Mouse (Mus musculus): ENCODE results near the gene Gm16503. TPM values are rescaled to one million over a fixed set of nuclear protein-coding genes. Genes with fewer than 3 reads are reported as not detected.
"Not testable (repeated sequence)": the region's sequence is repeated elsewhere in the genome, so short reads cannot be mapped to it uniquely, and the experiment has no call there.

The Gm16503 gene
- polyA plus RNA-seq (2014; fragmentation: Nextera tagmentation; extraction: Ambion mirVana): 0.98 and 1.0 TPM in 2 replicates

DNA sequence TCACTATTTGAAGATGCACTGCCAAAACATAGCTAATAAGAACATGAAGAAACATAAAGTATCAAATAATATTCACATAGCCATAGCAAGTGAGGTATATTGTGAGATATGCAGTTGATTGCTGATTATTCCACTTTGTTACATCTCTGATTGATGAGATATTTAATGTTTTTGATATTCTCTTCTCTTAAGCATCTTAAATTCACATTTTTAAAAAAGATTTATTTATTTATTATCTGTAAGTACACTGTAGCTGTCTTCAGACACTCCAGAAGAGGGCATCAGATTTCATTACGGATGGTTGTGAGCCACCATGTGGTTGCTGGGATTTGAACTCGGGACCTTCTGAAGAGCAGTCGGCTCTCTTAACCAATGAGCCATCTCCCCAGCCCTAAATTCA, at the start of gene Gm16503:
Gene Gm16503 (plus strand): TSS at position 301 of the 400 bp plus-strand sequence.
- not testable (repeated sequence) for H3K27ac ChIP-seq (ENCODE audit: low read depth, low read length); H3K36me3 ChIP-seq (ENCODE audit: control insufficient read depth, insufficient read depth, low read length); H3K4me3 ChIP-seq (ENCODE audit: low read depth, low read length); H3K4me1 ChIP-seq (ENCODE audit: control insufficient read depth, insufficient read depth, low read length); H3K9ac ChIP-seq (replicated peaks; ENCODE audit: low read depth, low read length); H3K4me2 ChIP-seq (ENCODE audit: low read depth, low read length); H3K27me3 ChIP-seq (ENCODE audit: control insufficient read depth, insufficient read depth, low read length); ATAC-seq (ENCODE audit: low read depth)
- peaks cover 15% of the 10 kb centered on the region for H3K9me3 ChIP-seq (ENCODE audit: control insufficient read depth, low read length)
- 94% methylated on average over 3 of the region's 3 CpGs for WGBS

DNA sequence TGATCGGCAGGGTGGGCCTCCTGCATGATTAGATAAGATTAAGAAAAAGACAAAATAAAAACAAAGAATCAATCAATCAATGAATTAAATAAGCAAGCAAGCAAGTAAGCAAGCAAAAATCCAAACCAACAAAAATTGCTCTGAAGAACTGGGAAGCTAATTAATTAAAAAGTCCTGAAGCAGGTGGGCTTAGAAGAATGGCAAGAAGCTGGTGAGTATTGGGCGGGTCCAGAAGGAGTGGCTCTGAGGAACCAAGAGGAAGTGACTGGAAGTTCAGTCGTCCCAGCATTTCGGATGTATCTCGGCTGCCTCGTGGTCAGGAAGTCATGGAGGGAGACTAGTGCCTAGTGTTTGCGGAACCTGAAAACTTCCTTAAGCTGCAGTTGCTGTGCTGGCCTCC, 47.9 kb upstream of the Gm16503 start, which contains the start of gene Zfp982:
Gene Zfp982 (plus strand): TSS at position 301 of the 400 bp plus-strand sequence.
- not testable (repeated sequence) for H3K27me3 ChIP-seq (ENCODE audit: control insufficient read depth, insufficient read depth, low read length); H3K4me1 ChIP-seq (ENCODE audit: control insufficient read depth, insufficient read depth, low read length); H3K36me3 ChIP-seq (ENCODE audit: control insufficient read depth, insufficient read depth, low read length); ATAC-seq (ENCODE audit: low read depth); H3K4me2 ChIP-seq (ENCODE audit: low read depth, low read length); H3K4me3 ChIP-seq (ENCODE audit: low read depth, low read length); H3K9ac ChIP-seq (replicated peaks; ENCODE audit: low read depth, low read length); H3K27ac ChIP-seq (ENCODE audit: low read depth, low read length)
- WGBS: 93% methylated on average over 7 of the region's 7 CpGs
- H3K9me3 ChIP-seq (ENCODE audit: control insufficient read depth, low read length): peaks cover 14% of the 10 kb centered on the region

DNA sequence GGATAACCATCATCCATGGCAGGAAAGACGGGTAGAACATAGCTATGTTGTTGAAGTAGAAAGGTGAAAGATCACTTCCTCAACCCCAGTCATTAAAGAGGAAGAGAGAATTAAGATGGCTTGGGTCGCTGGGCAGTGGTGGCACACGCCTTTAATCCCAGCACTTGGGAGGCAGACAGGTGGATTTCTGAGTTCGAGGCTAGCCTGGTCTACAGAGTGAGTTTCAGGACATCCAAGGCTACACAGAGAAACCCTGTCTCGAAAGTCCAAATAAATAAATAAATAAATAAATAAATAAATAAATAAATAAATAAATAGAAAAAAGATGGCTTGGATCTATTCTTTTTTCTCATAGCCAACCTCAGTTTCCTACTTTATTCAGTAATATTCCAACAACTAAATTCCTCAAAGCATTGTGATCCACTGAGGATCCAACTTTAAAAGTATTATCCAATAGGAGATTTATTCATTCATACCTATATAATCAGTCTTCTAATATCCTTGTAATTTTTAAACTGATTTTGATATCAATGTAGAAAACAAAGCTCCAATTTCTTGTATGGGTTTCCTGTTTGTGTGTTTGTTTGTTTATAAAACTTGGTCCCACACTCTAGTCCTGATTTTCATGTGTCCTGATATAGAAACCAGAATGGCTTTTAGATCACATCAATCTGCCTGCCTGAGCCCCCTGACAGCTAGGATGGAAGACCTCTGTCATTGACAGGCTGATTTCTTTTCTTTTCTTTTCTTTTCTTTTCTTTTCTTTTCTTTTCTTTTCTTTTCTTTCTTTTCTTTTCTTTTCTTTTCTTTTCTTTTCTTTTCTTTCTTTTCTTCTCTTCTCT, 41.0 kb upstream of the Gm16503 start:
- not testable (repeated sequence) for H3K4me3 ChIP-seq (ENCODE audit: low read depth, low read length); H3K36me3 ChIP-seq (ENCODE audit: control insufficient read depth, insufficient read depth, low read length); H3K27me3 ChIP-seq (ENCODE audit: control insufficient read depth, insufficient read depth, low read length); H3K27ac ChIP-seq (ENCODE audit: low read depth, low read length); H3K4me1 ChIP-seq (ENCODE audit: control insufficient read depth, insufficient read depth, low read length); H3K9ac ChIP-seq (replicated peaks; ENCODE audit: low read depth, low read length); H3K4me2 ChIP-seq (ENCODE audit: low read depth, low read length); ATAC-seq (ENCODE audit: low read depth); H3K9me3 ChIP-seq (ENCODE audit: control insufficient read depth, low read length)
- 87% methylated on average over 5 of the region's 5 CpGs for WGBS

DNA sequence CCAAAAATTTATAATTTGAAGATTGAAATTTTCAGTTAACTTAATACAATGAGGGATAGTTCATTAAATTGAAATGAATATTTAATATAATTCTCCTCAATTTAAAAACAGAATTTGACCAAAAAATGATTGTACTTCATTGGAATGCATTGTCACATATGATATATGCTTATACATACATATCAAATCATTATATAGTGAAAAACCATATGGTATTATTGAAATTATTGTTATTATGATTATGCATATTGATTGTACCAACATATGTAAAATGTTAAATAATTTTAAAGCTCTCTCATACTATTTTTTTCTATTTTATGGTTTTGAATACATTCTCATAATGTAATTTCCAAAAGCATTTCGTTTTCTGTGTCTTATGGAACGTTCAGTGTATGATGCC, 30.8 kb upstream of the Gm16503 start:
- Histone ChIP-seq H3K9me3 (ENCODE audit: control insufficient read depth, low read length) (peaks cover 9% of the 10 kb centered on the region), H3K36me3 (ENCODE audit: control insufficient read depth, insufficient read depth, low read length) (no peaks in the 10 kb centered on the region), H3K4me3 (ENCODE audit: low read depth, low read length) (no peak overlapping the region), H3K4me2 (ENCODE audit: low read depth, low read length) (no peak overlapping the region), H3K9ac (replicated peaks; ENCODE audit: low read depth, low read length) (no peak overlapping the region), H3K27ac (ENCODE audit: low read depth, low read length) (no peak overlapping the region), H3K27me3 (ENCODE audit: control insufficient read depth, insufficient read depth, low read length) (no peaks in the 10 kb centered on the region), H3K4me1 (ENCODE audit: control insufficient read depth, insufficient read depth, low read length) (no peaks in the 10 kb centered on the region)
- ATAC-seq (ENCODE audit: low read depth): no peak
- WGBS: 89% methylated on average over 2 of the region's 2 CpGs

DNA sequence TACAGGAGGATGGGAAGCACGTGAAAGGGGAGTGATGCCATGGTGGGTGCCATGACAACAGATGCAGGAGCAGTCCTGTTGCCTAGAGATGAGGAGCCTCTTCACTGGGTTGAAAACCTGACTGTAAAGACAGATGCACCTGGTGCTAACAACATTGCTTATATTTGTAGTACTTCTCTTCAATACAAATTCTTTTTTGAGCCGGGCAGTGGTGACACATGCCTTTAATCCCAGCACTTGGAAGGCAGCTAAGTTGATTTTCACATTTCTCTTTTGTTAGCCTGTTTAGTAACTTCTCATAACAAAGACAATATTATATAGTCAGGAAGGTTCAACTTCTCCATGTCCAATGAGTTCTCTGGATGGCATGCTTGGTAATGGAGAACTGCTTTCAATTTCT, 21.0 kb upstream of the Gm16503 start:
- Histone ChIP-seq H3K9me3 (ENCODE audit: control insufficient read depth, low read length) (peaks cover 55% of the 10 kb centered on the region), H3K4me2 (ENCODE audit: low read depth, low read length) (no peak overlapping the region), H3K4me3 (ENCODE audit: low read depth, low read length) (no peak overlapping the region), H3K27ac (ENCODE audit: low read depth, low read length) (no peak overlapping the region), H3K36me3 (ENCODE audit: control insufficient read depth, insufficient read depth, low read length) (no peaks in the 10 kb centered on the region), H3K27me3 (ENCODE audit: control insufficient read depth, insufficient read depth, low read length) (no peaks in the 10 kb centered on the region), H3K4me1 (ENCODE audit: control insufficient read depth, insufficient read depth, low read length) (no peaks in the 10 kb centered on the region), H3K9ac (replicated peaks; ENCODE audit: low read depth, low read length) (no peak overlapping the region)
- WGBS: 76% methylated on average over 2 of the region's 2 CpGs
- no peak for ATAC-seq (ENCODE audit: low read depth)

DNA sequence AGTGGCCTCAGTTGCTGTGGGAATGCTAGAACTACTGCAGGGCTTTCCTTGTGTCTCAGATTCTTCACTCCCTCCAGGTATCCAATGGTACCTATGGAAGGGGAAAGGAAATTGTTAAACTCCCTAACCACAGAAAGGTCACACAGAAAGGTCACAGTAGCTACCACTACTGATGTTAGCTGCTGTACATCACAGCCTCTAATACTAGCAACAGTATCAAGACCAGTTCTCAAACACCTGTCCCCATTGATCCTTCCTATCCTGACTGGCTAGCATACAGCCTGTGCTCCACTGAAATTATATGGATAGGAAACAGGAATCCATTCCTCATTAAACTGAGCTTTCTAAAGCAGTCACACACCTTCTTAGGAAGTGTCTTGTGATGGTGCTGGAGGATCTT, 19.9 kb upstream of the Gm16503 start:
- Histone ChIP-seq H3K27ac (ENCODE audit: low read depth, low read length) (no peak overlapping the region), H3K4me3 (ENCODE audit: low read depth, low read length) (no peak overlapping the region), H3K9ac (replicated peaks; ENCODE audit: low read depth, low read length) (no peak overlapping the region), H3K27me3 (ENCODE audit: control insufficient read depth, insufficient read depth, low read length) (no peaks in the 10 kb centered on the region), H3K9me3 (ENCODE audit: control insufficient read depth, low read length) (peaks cover 57% of the 10 kb centered on the region), H3K4me2 (ENCODE audit: low read depth, low read length) (no peak overlapping the region), H3K4me1 (ENCODE audit: control insufficient read depth, insufficient read depth, low read length) (no peaks in the 10 kb centered on the region), H3K36me3 (ENCODE audit: control insufficient read depth, insufficient read depth, low read length) (no peaks in the 10 kb centered on the region)
- no peak for ATAC-seq (ENCODE audit: low read depth)

DNA sequence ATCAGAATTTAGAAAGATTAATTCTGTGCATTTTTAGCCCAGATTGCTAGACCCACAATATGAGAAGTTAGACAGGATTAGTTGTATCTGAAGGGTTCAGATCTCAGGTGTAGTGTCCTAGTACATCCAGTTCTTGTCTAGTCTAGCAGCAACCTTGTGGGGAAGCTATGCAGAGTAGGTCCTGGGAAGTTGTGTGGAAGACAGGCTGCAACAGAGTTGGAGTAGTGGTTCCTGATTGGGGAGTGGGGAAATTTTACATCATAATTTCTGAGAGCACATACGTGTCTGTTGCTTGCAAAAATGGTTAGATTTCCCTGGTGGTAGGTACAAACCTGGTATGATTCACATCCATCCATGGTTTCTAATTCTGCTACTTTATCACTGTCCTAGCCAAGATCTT, 14.9 kb upstream of the Gm16503 start:
- 82% methylated on average over 1 of the region's 1 CpGs for WGBS
- Histone ChIP-seq H3K4me3 (ENCODE audit: low read depth, low read length) (no peak overlapping the region), H3K9ac (replicated peaks; ENCODE audit: low read depth, low read length) (no peak overlapping the region), H3K9me3 (ENCODE audit: control insufficient read depth, low read length) (peaks cover 43% of the 10 kb centered on the region), H3K36me3 (ENCODE audit: control insufficient read depth, insufficient read depth, low read length) (no peaks in the 10 kb centered on the region), H3K4me2 (ENCODE audit: low read depth, low read length) (no peak overlapping the region), H3K27me3 (ENCODE audit: control insufficient read depth, insufficient read depth, low read length) (no peaks in the 10 kb centered on the region), H3K27ac (ENCODE audit: low read depth, low read length) (no peak overlapping the region), H3K4me1 (ENCODE audit: control insufficient read depth, insufficient read depth, low read length) (no peaks in the 10 kb centered on the region)
- ATAC-seq (ENCODE audit: low read depth): no peak

DNA sequence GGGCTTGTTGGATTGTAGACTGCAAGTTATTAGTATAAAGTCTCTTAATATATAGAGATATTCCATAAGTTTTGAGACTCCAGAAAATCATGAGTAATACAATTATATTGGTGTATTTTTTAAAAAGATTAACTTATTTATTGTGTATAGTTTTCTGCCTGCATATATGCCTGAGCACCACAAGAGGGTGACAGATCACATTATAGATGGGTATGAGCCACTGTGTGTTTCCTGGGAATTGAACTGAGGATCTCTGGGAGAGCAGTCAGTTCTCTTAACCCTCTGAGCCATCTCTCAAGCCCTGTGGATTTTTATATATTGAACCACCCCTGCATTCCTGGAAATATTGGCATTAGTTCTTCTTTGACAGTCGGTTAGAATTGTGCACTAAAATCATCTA, 9.7 kb upstream of the Gm16503 start:
- Histone ChIP-seq H3K4me2 (ENCODE audit: low read depth, low read length) (no peak overlapping the region), H3K27ac (ENCODE audit: low read depth, low read length) (no peak overlapping the region), H3K36me3 (ENCODE audit: control insufficient read depth, insufficient read depth, low read length) (no peaks in the 10 kb centered on the region), H3K4me1 (ENCODE audit: control insufficient read depth, insufficient read depth, low read length) (no peaks in the 10 kb centered on the region), H3K4me3 (ENCODE audit: low read depth, low read length) (no peak overlapping the region), H3K9me3 (ENCODE audit: control insufficient read depth, low read length) (peaks cover 18% of the 10 kb centered on the region), H3K27me3 (ENCODE audit: control insufficient read depth, insufficient read depth, low read length) (no peaks in the 10 kb centered on the region), H3K9ac (replicated peaks; ENCODE audit: low read depth, low read length) (no peak overlapping the region)
- 91% methylated on average over 1 of the region's 1 CpGs for WGBS
- no peak for ATAC-seq (ENCODE audit: low read depth)

DNA sequence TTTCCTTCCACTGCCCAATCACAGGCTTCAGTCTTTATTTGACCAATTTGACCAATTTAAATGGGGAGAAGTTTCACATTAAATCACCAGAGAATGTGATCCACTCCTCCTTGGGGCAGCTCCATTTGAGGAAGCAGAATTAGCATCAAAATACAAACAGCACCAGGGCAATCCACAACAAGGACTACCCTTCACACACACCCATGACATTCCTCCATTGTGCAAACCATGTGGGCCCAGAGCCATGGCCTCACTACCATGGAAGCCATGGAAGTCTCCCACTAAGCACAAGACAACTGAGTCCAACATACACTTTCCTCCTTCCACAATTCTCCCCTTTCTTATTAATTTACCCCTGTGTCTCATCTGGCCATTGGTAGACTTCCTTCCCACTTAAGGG, 4.1 kb upstream of the Gm16503 start:
- H3K27me3 ChIP-seq (ENCODE audit: control insufficient read depth, insufficient read depth, low read length); ATAC-seq (ENCODE audit: low read depth); H3K4me3 ChIP-seq (ENCODE audit: low read depth, low read length); H3K4me1 ChIP-seq (ENCODE audit: control insufficient read depth, insufficient read depth, low read length); H3K36me3 ChIP-seq (ENCODE audit: control insufficient read depth, insufficient read depth, low read length); H3K9ac ChIP-seq (replicated peaks; ENCODE audit: low read depth, low read length); H3K4me2 ChIP-seq (ENCODE audit: low read depth, low read length); H3K27ac ChIP-seq (ENCODE audit: low read depth, low read length): not testable (repeated sequence)
- H3K9me3 ChIP-seq (ENCODE audit: control insufficient read depth, low read length): peaks cover 14% of the 10 kb centered on the region
